Mouse (Mus musculus) myocyte (in vitro differentiated cells): Measurements from ENCODE around the gene Ets1.

Experiments used
- MAX ChIP-seq: IDR thresholded peaks from one replicate; pipeline ENCODE4 v1.6.1; 2011; ENCODE audit warnings: low read depth, mild to moderate bottlenecking, control low read depth
- MYOG ChIP-seq, 3 experiments: IDR thresholded peaks; one replicate each; pipeline ENCODE4 v1.6.1; 2011; ENCODE audit warnings: control low read depth in 2 of 3, low read depth in 2 of 3, mild to moderate bottlenecking in 2 of 3; ENCODE audit not compliant: insufficient read length in 2 of 3, control insufficient read depth in 1 of 3, insufficient read depth in 1 of 3
- POLR2A ChIP-seq: IDR thresholded peaks from one replicate; pipeline ENCODE4 v1.6.1; 2011; ENCODE audit warnings: low read depth, mild to moderate bottlenecking, control low read depth, moderate library complexity; ENCODE audit not compliant: insufficient read length
- POLR2AphosphoS2 ChIP-seq: IDR thresholded peaks from one replicate; pipeline ENCODE4 v1.6.1; 2011; ENCODE audit warnings: low read depth, control low read depth; ENCODE audit not compliant: insufficient read length
- TCF12 ChIP-seq: IDR thresholded peaks from one replicate; pipeline ENCODE4 v1.6.1; 2011; ENCODE audit warnings: mild to moderate bottlenecking, control low read depth; ENCODE audit not compliant: poor library complexity, insufficient read depth, severe bottlenecking
- USF1 ChIP-seq: IDR thresholded peaks from one replicate; pipeline ENCODE4 v1.6.1; 2011; ENCODE audit warnings: low read depth, mild to moderate bottlenecking, control low read depth, moderate library complexity

GRCm38 (mm10) chr9:32761326-32761725, 125.3 kb downstream of the Ets1 start:
- no peak for TF ChIP-seq POLR2A
- no peak for TF ChIP-seq POLR2AphosphoS2
- TF ChIP-seq MAX, result no peak
- no peak for TF ChIP-seq USF1
- TF ChIP-seq MYOG (IDR thresholded peaks at IDR 0.05; ENCODE audit: control insufficient read depth in 1 of 3, insufficient read depth in 1 of 3, insufficient read length in 2 of 3, low read depth in 2 of 3), result no peak
- TF ChIP-seq TCF12, result no peak
